Mouse (Mus musculus): ENCODE measurements at regions not wholly inside any gene's neighbourhood (a gene's known extent, or its start where the extent isn't known, plus 50 kb on each side); places are given as distances from the start of the nearest gene placed in this dataset.

DNA sequence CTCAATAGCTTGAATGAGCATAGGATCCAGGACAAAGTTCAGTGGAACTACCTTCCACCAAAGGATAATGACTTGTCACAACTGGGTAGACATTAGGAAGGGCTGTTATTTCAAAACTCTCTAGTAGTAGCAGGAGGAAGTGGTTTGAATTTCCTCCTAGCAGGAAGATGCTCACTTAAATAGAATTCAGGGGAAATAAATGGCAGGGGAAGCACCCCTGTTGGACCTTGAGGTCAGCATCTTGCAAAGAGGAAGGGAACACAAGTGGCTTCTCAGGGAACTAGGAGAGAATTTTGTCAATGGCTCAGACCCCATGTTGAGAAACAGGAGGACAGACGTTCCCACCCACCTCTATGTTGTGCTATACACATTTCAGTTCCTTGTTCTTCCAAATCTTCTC lies 178.4 kb upstream of the Jun start:
- Histone ChIP-seq H3K36me3 (ENCODE audit: control insufficient read depth, insufficient read depth, low read length) (no peaks in the 10 kb centered on the region), H3K27me3 (ENCODE audit: control insufficient read depth, insufficient read depth, low read length) (no peaks in the 10 kb centered on the region), H3K27ac (ENCODE audit: control insufficient read depth, insufficient read depth, low read length) (no peak overlapping the region), H3K4me3 (ENCODE audit: control insufficient read depth, insufficient read depth, low read length) (no peak overlapping the region), H3K4me1 (replicated peaks; ENCODE audit: control insufficient read depth, insufficient read depth, low read length) (peaks cover 7% of the 10 kb centered on the region)
- TF ChIP-seq POLR2A (IDR thresholded peaks at IDR 0.05; ENCODE audit: control insufficient read depth, extremely low read depth, insufficient read depth, low read length, poor library complexity) (no peak), CTCF (IDR thresholded peaks at IDR 0.05; ENCODE audit: borderline replicate concordance, control insufficient read depth, extremely low read depth, insufficient read depth, low read length, poor library complexity) (no peak)
- DNase-seq, result no peak
- 46% methylated on average over 1 of the region's 1 CpGs for WGBS

- no peak overlapping the region for H3K27ac ChIP-seq (ENCODE audit: control insufficient read depth, insufficient read depth, low read length)
- H3K36me3 ChIP-seq (ENCODE audit: control insufficient read depth, insufficient read depth, low read length), result no peaks in the 10 kb centered on the region
- DNase-seq, result no peak
- H3K4me1 ChIP-seq (replicated peaks; ENCODE audit: control insufficient read depth, insufficient read depth, low read length), result peaks cover 7% of the 10 kb centered on the region
- no peaks in the 10 kb centered on the region for H3K27me3 ChIP-seq (ENCODE audit: control insufficient read depth, insufficient read depth, low read length)
- H3K4me3 ChIP-seq (ENCODE audit: control insufficient read depth, insufficient read depth, low read length), result no peak overlapping the region
- no peak for TF ChIP-seq POLR2A (IDR thresholded peaks at IDR 0.05; ENCODE audit: control insufficient read depth, extremely low read depth, insufficient read depth, low read length, poor library complexity)
- TF ChIP-seq CTCF (IDR thresholded peaks at IDR 0.05; ENCODE audit: borderline replicate concordance, control insufficient read depth, extremely low read depth, insufficient read depth, low read length, poor library complexity), result no peak
These were observed 181.0 kb upstream of the Jun start for GRCm38 (mm10) chr4:95233034-95233433.

DNA sequence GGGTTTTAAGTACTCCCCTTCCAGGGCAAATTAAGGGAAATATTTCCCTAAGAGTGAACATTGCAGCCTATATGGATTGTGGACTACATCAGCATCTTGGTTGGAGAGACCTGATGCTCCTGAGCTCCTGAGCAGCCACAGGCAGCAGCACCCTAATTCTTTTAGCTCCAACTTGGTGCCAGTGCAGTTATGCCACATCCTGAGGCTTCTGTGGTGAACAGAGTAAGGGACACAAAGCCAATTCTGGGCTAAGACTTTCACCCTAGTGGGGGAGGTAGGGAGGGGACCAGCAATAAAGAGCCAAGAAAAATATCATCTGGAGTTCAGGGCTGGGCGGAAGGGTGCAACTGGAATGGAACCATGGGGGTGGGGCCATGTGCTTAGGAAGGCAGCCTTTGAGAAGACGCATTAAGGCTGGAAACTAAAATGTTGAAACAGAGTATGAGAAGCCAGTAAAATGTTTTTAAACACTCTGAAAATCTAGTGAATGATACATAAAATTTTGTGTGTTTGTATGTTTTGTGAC lies 182.1 kb upstream of the Jun start:
- DNase-seq, result no peak
- H3K36me3 ChIP-seq (ENCODE audit: control insufficient read depth, insufficient read depth, low read length), result no peaks in the 10 kb centered on the region
- H3K27ac ChIP-seq (ENCODE audit: control insufficient read depth, insufficient read depth, low read length), result no peak overlapping the region
- no peak for TF ChIP-seq CTCF (IDR thresholded peaks at IDR 0.05; ENCODE audit: borderline replicate concordance, control insufficient read depth, extremely low read depth, insufficient read depth, low read length, poor library complexity)
- TF ChIP-seq POLR2A (IDR thresholded peaks at IDR 0.05; ENCODE audit: control insufficient read depth, extremely low read depth, insufficient read depth, low read length, poor library complexity), result no peak
- no peaks in the 10 kb centered on the region for H3K27me3 ChIP-seq (ENCODE audit: control insufficient read depth, insufficient read depth, low read length)
- H3K4me3 ChIP-seq (ENCODE audit: control insufficient read depth, insufficient read depth, low read length), result no peak overlapping the region
- 63% methylated on average over 2 of the region's 2 CpGs for WGBS
- H3K4me1 ChIP-seq (replicated peaks; ENCODE audit: control insufficient read depth, insufficient read depth, low read length), result peaks cover 7% of the 10 kb centered on the region

DNA sequence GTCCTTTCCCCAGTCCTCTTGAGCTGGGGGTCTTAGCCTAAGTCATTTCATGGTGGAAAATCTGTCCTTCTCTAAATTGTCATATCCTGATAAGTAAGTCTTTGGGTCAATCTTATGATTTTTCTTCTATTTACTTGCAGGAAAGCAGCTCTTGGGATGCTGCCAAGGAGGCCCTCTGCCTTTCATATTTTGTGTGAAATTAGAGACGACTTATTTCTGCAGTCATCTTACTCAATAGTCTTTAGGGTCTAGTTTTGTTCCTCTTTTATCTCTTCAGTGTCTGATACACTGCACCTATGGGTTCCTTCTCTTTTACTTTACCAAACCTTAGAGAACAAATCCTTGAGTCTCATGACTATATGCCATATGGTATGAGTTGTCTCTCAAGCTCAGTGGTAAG lies 196.0 kb upstream of the Jun start:
- H3K27me3 ChIP-seq (ENCODE audit: control insufficient read depth, insufficient read depth, low read length), result no peaks in the 10 kb centered on the region
- 41% methylated on average over 1 of the region's 1 CpGs for WGBS
- no peak for TF ChIP-seq CTCF (IDR thresholded peaks at IDR 0.05; ENCODE audit: borderline replicate concordance, control insufficient read depth, extremely low read depth, insufficient read depth, low read length, poor library complexity)
- TF ChIP-seq POLR2A (IDR thresholded peaks at IDR 0.05; ENCODE audit: control insufficient read depth, extremely low read depth, insufficient read depth, low read length, poor library complexity), result no peak
- DNase-seq, result no peak
- H3K4me3 ChIP-seq (ENCODE audit: control insufficient read depth, insufficient read depth, low read length), result no peak overlapping the region
- H3K4me1 ChIP-seq (replicated peaks; ENCODE audit: control insufficient read depth, insufficient read depth, low read length), result no peaks in the 10 kb centered on the region
- H3K27ac ChIP-seq (ENCODE audit: control insufficient read depth, insufficient read depth, low read length), result no peak overlapping the region
- H3K36me3 ChIP-seq (ENCODE audit: control insufficient read depth, insufficient read depth, low read length), result no peaks in the 10 kb centered on the region

GRCm38 (mm10) chr4:95249031-95249430 lies 197.0 kb upstream of the Jun start:
- no peaks in the 10 kb centered on the region for H3K4me1 ChIP-seq (replicated peaks; ENCODE audit: control insufficient read depth, insufficient read depth, low read length)
- H3K27ac ChIP-seq (ENCODE audit: control insufficient read depth, insufficient read depth, low read length), result no peak overlapping the region

GRCm38 (mm10) chr4:95250083-95250482 lies 198.1 kb upstream of the Jun start:
- Histone ChIP-seq H3K27me3 (ENCODE audit: control insufficient read depth, insufficient read depth, low read length) (no peaks in the 10 kb centered on the region), H3K4me1 (replicated peaks; ENCODE audit: control insufficient read depth, insufficient read depth, low read length) (no peaks in the 10 kb centered on the region), H3K27ac (ENCODE audit: control insufficient read depth, insufficient read depth, low read length) (no peak overlapping the region), H3K36me3 (ENCODE audit: control insufficient read depth, insufficient read depth, low read length) (no peaks in the 10 kb centered on the region), H3K4me3 (ENCODE audit: control insufficient read depth, insufficient read depth, low read length) (no peak overlapping the region)
- 4% methylated on average over 1 of the region's 1 CpGs for WGBS
- TF ChIP-seq POLR2A (IDR thresholded peaks at IDR 0.05; ENCODE audit: control insufficient read depth, extremely low read depth, insufficient read depth, low read length, poor library complexity) (no peak), CTCF (IDR thresholded peaks at IDR 0.05; ENCODE audit: borderline replicate concordance, control insufficient read depth, extremely low read depth, insufficient read depth, low read length, poor library complexity) (no peak)
- DNase-seq, result no peak

More at GRCm38 (mm10) chr4:95249031-95249430, 197.0 kb upstream of the Jun start:
- no peak for DNase-seq
- no peak overlapping the region for H3K4me3 ChIP-seq (ENCODE audit: control insufficient read depth, insufficient read depth, low read length)
- WGBS, result 60% methylated on average over 4 of the region's 4 CpGs
- H3K36me3 ChIP-seq (ENCODE audit: control insufficient read depth, insufficient read depth, low read length), result no peaks in the 10 kb centered on the region
- no peaks in the 10 kb centered on the region for H3K27me3 ChIP-seq (ENCODE audit: control insufficient read depth, insufficient read depth, low read length)
- TF ChIP-seq CTCF (IDR thresholded peaks at IDR 0.05; ENCODE audit: borderline replicate concordance, control insufficient read depth, extremely low read depth, insufficient read depth, low read length, poor library complexity), result no peak
- no peak for TF ChIP-seq POLR2A (IDR thresholded peaks at IDR 0.05; ENCODE audit: control insufficient read depth, extremely low read depth, insufficient read depth, low read length, poor library complexity)

DNA sequence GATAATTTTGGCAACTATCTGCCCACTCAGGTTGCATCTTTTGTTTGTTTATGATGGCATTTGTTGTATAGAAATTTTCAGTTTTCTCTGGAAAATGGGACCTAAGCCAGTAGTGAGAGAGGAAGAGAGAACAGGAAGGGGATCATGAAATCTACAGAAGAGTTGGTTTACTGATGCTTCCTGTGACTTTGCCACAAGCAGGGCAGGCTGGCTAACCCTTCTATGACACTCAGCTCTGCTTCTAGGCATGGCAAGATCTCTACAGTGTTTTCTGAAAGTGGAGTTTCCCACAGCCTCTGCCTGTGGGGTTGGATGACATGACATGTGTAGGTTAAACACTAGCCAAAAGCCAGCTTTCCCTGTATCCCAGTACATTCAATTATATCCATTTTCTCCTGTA lies 217.7 kb upstream of the Jun start:
- H3K27ac ChIP-seq (ENCODE audit: control insufficient read depth, insufficient read depth, low read length), result no peak overlapping the region
- peaks cover 2% of the 10 kb centered on the region; the same call in 1 of the 2 replicates for H3K4me1 ChIP-seq (replicated peaks; ENCODE audit: control insufficient read depth, insufficient read depth, low read length)
- H3K36me3 ChIP-seq (ENCODE audit: control insufficient read depth, insufficient read depth, low read length), result no peaks in the 10 kb centered on the region
- DNase-seq, result no peak
- TF ChIP-seq CTCF (IDR thresholded peaks at IDR 0.05; ENCODE audit: borderline replicate concordance, control insufficient read depth, extremely low read depth, insufficient read depth, low read length, poor library complexity) (no peak), POLR2A (IDR thresholded peaks at IDR 0.05; ENCODE audit: control insufficient read depth, extremely low read depth, insufficient read depth, low read length, poor library complexity) (no peak)
- H3K27me3 ChIP-seq (ENCODE audit: control insufficient read depth, insufficient read depth, low read length), result no peaks in the 10 kb centered on the region
- H3K4me3 ChIP-seq (ENCODE audit: control insufficient read depth, insufficient read depth, low read length), result no peak overlapping the region
